Mouse (Mus musculus) G1E (cell line): ENCODE results near the gene Iqgap2.

Experiments used
- CTCF ChIP-seq: IDR thresholded peaks from 2 replicates; pipeline ENCODE4 v1.5.1; 2012; ENCODE audit warnings: low read depth, low read length, inconsistent platforms, mixed read lengths
- GATA1 ChIP-seq: IDR thresholded peaks from 2 replicates; pipeline ENCODE4 v1.6.1; 2012; ENCODE audit warnings: borderline replicate concordance, low read length, inconsistent platforms, mixed read lengths

- TF ChIP-seq CTCF (no peak), GATA1 (no peak)
These were observed 261.0 kb downstream of the Iqgap2 start for GRCm38 (mm10) chr13:95630747-95631146.
